Mouse (Mus musculus): ENCODE measurements around the gene Faim2.

DNA sequence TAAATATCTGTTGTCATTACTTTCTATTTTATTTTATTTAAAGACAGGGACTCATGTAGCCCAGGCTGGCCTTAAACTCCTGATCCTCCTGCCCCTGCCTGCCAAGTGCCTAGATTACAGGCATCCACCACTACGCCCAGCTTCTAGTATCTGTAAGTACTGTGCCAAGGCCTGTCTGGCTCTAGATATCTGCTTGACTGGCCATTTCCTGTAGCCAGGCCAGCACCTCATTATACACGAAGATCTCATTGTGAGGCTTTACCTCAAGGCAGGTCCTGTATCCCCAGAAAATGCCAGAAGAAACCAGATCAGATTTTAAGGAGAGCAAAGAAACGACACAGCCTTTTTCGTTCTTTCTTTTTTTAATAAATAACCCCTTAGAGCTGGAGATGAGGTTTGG lies 58.2 kb downstream of the Faim2 start:
- no peak for TF ChIP-seq CTCF (IDR thresholded peaks at IDR 0.05; ENCODE audit: borderline replicate concordance, control insufficient read depth, extremely low read depth, insufficient read depth, low read length, poor library complexity)
- TF ChIP-seq POLR2A (IDR thresholded peaks at IDR 0.05; ENCODE audit: control insufficient read depth, extremely low read depth, insufficient read depth, low read length, poor library complexity), result no peak

All from thymus, adult 2 months (tissue).